ENCODE assay signal across 7 mouse cellular contexts in genomic region chr7:75791092-75791837, GRCm38 (mm10). TPM values are rescaled to one million over a fixed set of nuclear protein-coding genes. Genes with fewer than 3 reads are reported as not detected.
DNase-seq lines count a peak whose midpoint lies in the region; ATAC-seq and TF ChIP-seq lines count a peak whose summit lies in the region.
"Not testable (repeated sequence)": the region's sequence is repeated elsewhere in the genome, so short reads cannot be mapped to it uniquely, and the experiment has no call there.

No protein-coding gene starts in this region.

- H3K27me3 ChIP-seq in forebrain, embryonic 16.5 days (replicated peaks; ENCODE audit: control insufficient read depth, insufficient read depth, low read length); heart, embryonic 13.5 days (replicated peaks); hindbrain, postnatal 0 days (ENCODE audit: insufficient read depth, low read length); kidney, embryonic 15.5 days; stomach, embryonic 14.5 days (ENCODE audit: control insufficient read depth, insufficient read depth, low read length): not testable (repeated sequence)

- H3K4me1 ChIP-seq in forebrain, embryonic 16.5 days (replicated peaks; ENCODE audit: control insufficient read depth, insufficient read depth, low read length); hindbrain, postnatal 0 days (ENCODE audit: insufficient read depth, low read length); stomach, embryonic 14.5 days (ENCODE audit: control insufficient read depth, insufficient read depth, low read length): not testable (repeated sequence)
- H3K4me1 ChIP-seq in heart, embryonic 13.5 days, result peaks cover 36% of the 10 kb centered on the region
- peaks cover 42% of the 10 kb centered on the region for H3K4me1 ChIP-seq in kidney, embryonic 15.5 days

- H3K27ac ChIP-seq in forebrain, embryonic 16.5 days (ENCODE audit: low read length), result not testable (repeated sequence)
- H3K27ac ChIP-seq in heart, embryonic 13.5 days (replicated peaks), result 0 out of 2 replicates have a peak overlapping the region, but pooled peaks have one; percentile 24
- 0 out of 2 replicates have a peak overlapping the region, but pooled peaks have one; percentile 15 for H3K27ac ChIP-seq in hindbrain, postnatal 0 days
- H3K27ac ChIP-seq in kidney, embryonic 15.5 days, result peak overlapping the region; percentile 63
- H3K27ac ChIP-seq in stomach, embryonic 14.5 days (ENCODE audit: low read length), result 0 out of 2 replicates have a peak overlapping the region, but pooled peaks have one; percentile 2

- H3K9me3 ChIP-seq in forebrain, embryonic 16.5 days (ENCODE audit: control insufficient read depth, low read length); heart, embryonic 13.5 days; hindbrain, postnatal 0 days (ENCODE audit: low read length); kidney, embryonic 15.5 days (replicated peaks); stomach, embryonic 14.5 days (ENCODE audit: control insufficient read depth, low read depth, low read length): not testable (repeated sequence)

- peak; percentile 49 for ATAC-seq in forebrain, embryonic 16.5 days
- ATAC-seq in heart, embryonic 13.5 days (ENCODE audit: extremely low read depth, insufficient number of reproducible peaks, low FRiP score, low TSS enrichment); hindbrain, postnatal 0 days; stomach, embryonic 14.5 days (ENCODE audit: insufficient number of reproducible peaks, insufficient read depth, low FRiP score, low read depth): not testable (repeated sequence)
- peak; percentile 69; the same call in 1 of the 2 replicates for ATAC-seq in kidney, embryonic 15.5 days (replicated peaks; ENCODE audit: low FRiP score)

- WGBS in forebrain, embryonic 16.5 days, result 70% methylated on average over 12 of the region's 13 CpGs
- WGBS in heart, embryonic 13.5 days, result 43% methylated on average over 13 of the region's 13 CpGs
- 70% methylated on average over 12 of the region's 13 CpGs for WGBS in hindbrain, postnatal 0 days
- WGBS in kidney, embryonic 15.5 days, result 54% methylated on average over 13 of the region's 13 CpGs
- 39% methylated on average over 12 of the region's 13 CpGs for WGBS in stomach, embryonic 14.5 days

- H3K4me3 ChIP-seq in forebrain, embryonic 16.5 days (replicated peaks; ENCODE audit: low read length); heart, embryonic 13.5 days; hindbrain, postnatal 0 days (ENCODE audit: low read length); kidney, embryonic 15.5 days (replicated peaks); stomach, embryonic 14.5 days (ENCODE audit: low read depth, low read length): not testable (repeated sequence)

- H3K4me2 ChIP-seq in forebrain, embryonic 16.5 days (ENCODE audit: low read length); heart, embryonic 13.5 days; hindbrain, postnatal 0 days (ENCODE audit: low read depth, low read length); kidney, embryonic 15.5 days; stomach, embryonic 14.5 days (replicated peaks; ENCODE audit: low read depth, low read length): not testable (repeated sequence)

- H3K36me3 ChIP-seq in forebrain, embryonic 16.5 days (ENCODE audit: control insufficient read depth, insufficient read depth); heart, embryonic 13.5 days; hindbrain, postnatal 0 days (ENCODE audit: insufficient read depth, low read length); kidney, embryonic 15.5 days; stomach, embryonic 14.5 days (ENCODE audit: control insufficient read depth, insufficient read depth, low read length): not testable (repeated sequence)

- DNase-seq in adrenal gland, postnatal 14 days, result peak; percentile 38
- not testable (repeated sequence) for DNase-seq in hindbrain, postnatal 0 days (ENCODE audit: low spot score)
- peak; percentile 20 for DNase-seq in liver

- not testable (repeated sequence) for H3K9ac ChIP-seq in forebrain, embryonic 16.5 days (replicated peaks; ENCODE audit: low read depth, low read length); heart, embryonic 13.5 days; hindbrain, postnatal 0 days (replicated peaks; ENCODE audit: low read length); kidney, embryonic 15.5 days; stomach, embryonic 14.5 days (replicated peaks; ENCODE audit: low read depth, low read length)

- not testable (repeated sequence) for TF ChIP-seq CTCF in hindbrain, postnatal 0 days (IDR thresholded peaks at IDR 0.05; ENCODE audit: low read depth)

RNA-seq across cellular contexts. Expression of gene Klhl25, which starts 56.8 kb away (rescaled TPM):
- 12.5 and 14.3 TPM in 2 replicates for total RNA-seq in adrenal gland, postnatal 14 days (2021)
- 43.7 and 52.9 TPM in 2 replicates for polyA plus RNA-seq in forebrain, embryonic 16.5 days (2015; fragmentation: Nextera tagmentation; extraction: Ambion mirVana)
- polyA plus RNA-seq in heart, embryonic 13.5 days (2015; fragmentation: Nextera tagmentation; extraction: Ambion mirVana), result 9.3 and 10.3 TPM in 2 replicates
- 41.9 and 47.8 TPM in 2 replicates for total RNA-seq in hindbrain, postnatal 0 days (2014; rRNA removed)
- 14.4 and 15.7 TPM in 2 replicates for polyA plus RNA-seq in hindbrain, postnatal 0 days (2015; fragmentation: Nextera tagmentation; extraction: Ambion mirVana)
- 15.4 and 16.9 TPM in 2 replicates for polyA plus RNA-seq in kidney, embryonic 15.5 days (2015; fragmentation: Nextera tagmentation; extraction: Ambion mirVana)
- polyA plus RNA-seq in stomach, embryonic 14.5 days (2014; fragmentation: Nextera tagmentation; extraction: Ambion mirVana), result 12.0 and 12.4 TPM in 2 replicates
